Mouse (Mus musculus): Measurements from ENCODE around the gene Dynlrb2.

DNA sequence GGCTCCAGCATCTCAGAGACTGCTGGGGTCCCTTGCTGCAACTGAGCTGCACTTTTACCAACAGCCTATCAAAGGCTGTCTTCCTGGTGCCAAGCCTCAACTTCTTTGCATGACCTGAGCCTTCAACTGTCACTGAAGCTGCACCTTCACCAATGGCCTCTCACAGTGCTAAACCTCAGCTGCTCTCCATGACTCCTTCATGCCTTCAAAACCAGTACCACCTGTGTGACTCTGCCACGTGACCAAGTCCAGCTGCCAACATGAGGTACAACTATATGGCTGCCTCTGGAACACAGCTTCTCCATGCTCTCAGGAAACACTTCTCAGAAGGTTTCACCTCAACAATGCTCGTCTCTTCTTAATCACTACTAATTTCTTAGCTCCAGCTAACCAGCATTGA, 16.2 kb upstream of the Dynlrb2 start:
- TF ChIP-seq GATA1 (IDR thresholded peaks at IDR 0.05; ENCODE audit: low read length) (no peak), TAL1 (IDR thresholded peaks at IDR 0.05; ENCODE audit: low read length) (no peak)
